Mouse (Mus musculus) G1E (cell line): ENCODE results near the gene Junb.

Experiments used
- CTCF ChIP-seq: IDR thresholded peaks from 2 replicates; pipeline ENCODE4 v1.5.1; 2012; ENCODE audit warnings: low read depth, low read length, inconsistent platforms, mixed read lengths
- GATA1 ChIP-seq: IDR thresholded peaks from 2 replicates; pipeline ENCODE4 v1.6.1; 2012; ENCODE audit warnings: borderline replicate concordance, low read length, inconsistent platforms, mixed read lengths
- GATA2 ChIP-seq: IDR thresholded peaks from 2 replicates; pipeline ENCODE4 v1.6.1; 2012; ENCODE audit warnings: low read depth, low read length, inconsistent platforms, borderline replicate concordance
- POLR2AphosphoS5 ChIP-seq: IDR thresholded peaks from 2 replicates; pipeline ENCODE4 v1.6.1; 2012; ENCODE audit warnings: low read depth, low read length, inconsistent platforms; ENCODE audit not compliant: insufficient replicate concordance
- TAL1 ChIP-seq: conservative IDR thresholded peaks from 2 replicates; pipeline ENCODE4 v1.6.1; 2012; ENCODE audit warnings: low read depth, low read length, inconsistent platforms, mixed read lengths

GRCm38 (mm10) chr8:84997649-84998295 is 19.3 kb upstream of the Junb start:
- TF ChIP-seq CTCF: peak; percentile 77
- TF ChIP-seq GATA1: no peak
- no peak for TF ChIP-seq TAL1
- TF ChIP-seq POLR2AphosphoS5: no peak
- no peak for TF ChIP-seq GATA2
